15 mouse cellular contexts compared by ENCODE assay signal in the genomic region with DNA sequence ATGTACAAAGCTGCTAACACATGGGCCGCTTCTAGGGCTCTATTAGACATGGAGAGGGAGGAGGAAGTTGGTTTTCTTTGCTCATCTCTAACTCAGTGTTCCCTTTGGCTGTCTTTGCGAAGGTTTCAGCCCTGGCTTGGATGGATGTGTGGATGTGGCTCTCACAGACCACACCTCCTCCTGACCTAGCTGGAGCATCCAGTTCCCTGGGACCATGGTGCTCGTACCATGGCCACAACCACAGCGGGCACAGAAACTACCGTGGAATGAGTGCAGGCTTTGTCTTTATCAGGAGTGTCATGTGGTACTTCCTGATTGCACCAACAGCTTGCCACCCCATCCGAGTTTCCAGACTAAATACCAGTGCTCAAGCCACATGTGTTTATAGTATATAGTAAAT.
"Had no signal": no experiment of that assay in that cellular context is flagged by ENCODE, and none has a peak within 500 bp of the region (broad histone marks: within the 10 kb centered on the region; RNA-seq: fewer than 3 reads in every experiment).

No protein-coding gene starts in this region.

- H3K27me3 ChIP-seq: megakaryocyte, embryonic 14.5 days; neural tube, embryonic 13.5 days; stomach, embryonic 15.5 days had no signal

- H3K9me3 ChIP-seq: megakaryocyte, embryonic 14.5 days; midbrain, embryonic 10.5 days; midbrain, embryonic 12.5 days; midbrain, embryonic 15.5 days; neural tube, embryonic 13.5 days; stomach, embryonic 15.5 days had no signal

- H3K4me3 ChIP-seq: megakaryocyte, embryonic 14.5 days; midbrain, embryonic 10.5 days; midbrain, embryonic 12.5 days; midbrain, embryonic 15.5 days; neural tube, embryonic 13.5 days; stomach, embryonic 15.5 days had no signal

- H3K4me2 ChIP-seq: lung, embryonic 14.5 days; midbrain, embryonic 12.5 days; midbrain, embryonic 15.5 days; neural tube, embryonic 13.5 days; stomach, embryonic 15.5 days had no signal

- DNase-seq: lung, adult 18-20 months; lung, embryonic 14.5 days; lung, postnatal 10 days; lung, postnatal 4 days; right cerebral cortex, postnatal 14 days; thymus, adult 2 months; thymus, postnatal 25 days; thymus, postnatal 4 days had no signal

- H3K9ac ChIP-seq: lung, embryonic 14.5 days; midbrain, embryonic 12.5 days; midbrain, embryonic 15.5 days; neural tube, embryonic 13.5 days; stomach, embryonic 15.5 days had no signal

- ATAC-seq: midbrain, embryonic 15.5 days had no signal

- H3K27ac ChIP-seq: midbrain, embryonic 10.5 days; midbrain, embryonic 12.5 days; midbrain, embryonic 15.5 days; neural tube, embryonic 13.5 days; stomach, embryonic 15.5 days; stomach, postnatal 0 days had no signal

- H3K36me3 ChIP-seq: midbrain, embryonic 10.5 days; midbrain, embryonic 12.5 days; midbrain, embryonic 15.5 days; neural tube, embryonic 13.5 days; stomach, embryonic 15.5 days had no signal
